In genomic region chr12:51729058-51729457, GRCm38 (mm10) we compare ENCODE assay signal across 8 mouse cellular contexts. TPM values are rescaled to one million over a fixed set of nuclear protein-coding genes. Genes with fewer than 3 reads are reported as not detected.
DNase-seq lines count a peak whose midpoint lies in the region; ATAC-seq and TF ChIP-seq lines count a peak whose summit lies in the region.
"Had no signal": no experiment of that assay in that cellular context is flagged by ENCODE, and none has a peak within 500 bp of the region (broad histone marks: within the 10 kb centered on the region; RNA-seq: fewer than 3 reads in every experiment).

No protein-coding gene starts in this region.

- no peak overlapping the region for H3K4me2 ChIP-seq in kidney, embryonic 14.5 days (replicated peaks; ENCODE audit: low read depth, low read length)
- H3K4me2 ChIP-seq in forebrain, embryonic 13.5 days = no peak overlapping the region
- H3K4me2 ChIP-seq: liver, embryonic 15.5 days had no signal

- H3K27ac ChIP-seq in spleen, adult 2 months (ENCODE audit: insufficient read depth, low read length) = peak overlapping the region; percentile 33; the same call in 1 of the 2 replicates
- peak overlapping the region; percentile 18; the same call in 1 of the 2 replicates for H3K27ac ChIP-seq in kidney, embryonic 14.5 days (ENCODE audit: low read depth, low read length)
- H3K27ac ChIP-seq in olfactory bulb, adult 2 months (ENCODE audit: insufficient read depth, low read depth, low read length) = peak overlapping the region; percentile 70
- H3K27ac ChIP-seq in forebrain, embryonic 13.5 days = no peak overlapping the region
- H3K27ac ChIP-seq: liver, embryonic 15.5 days had no signal

- H3K9me3 ChIP-seq in kidney, embryonic 14.5 days (ENCODE audit: control insufficient read depth, low read length) = no peaks in the 10 kb centered on the region
- H3K9me3 ChIP-seq in forebrain, embryonic 13.5 days (replicated peaks) = no peaks in the 10 kb centered on the region
- H3K9me3 ChIP-seq: liver, embryonic 15.5 days had no signal

- no peak overlapping the region for H3K9ac ChIP-seq in kidney, embryonic 14.5 days (ENCODE audit: low read depth, low read length)
- no peak overlapping the region for H3K9ac ChIP-seq in forebrain, embryonic 13.5 days
- H3K9ac ChIP-seq: liver, embryonic 15.5 days had no signal

- TF ChIP-seq CTCF in spleen, adult 2 months (IDR thresholded peaks at IDR 0.05; ENCODE audit: extremely low read depth, insufficient read depth, insufficient read length, insufficient replicate concordance) = no peak
- TF ChIP-seq CTCF in olfactory bulb, adult 2 months (IDR thresholded peaks at IDR 0.05; ENCODE audit: insufficient read depth, low read depth, low read length) = no peak

- 54% methylated on average over 11 of the region's 11 CpGs for WGBS in spleen, adult 2 months
- WGBS in kidney, embryonic 14.5 days = 59% methylated on average over 11 of the region's 11 CpGs
- WGBS in olfactory bulb, adult 2 months = 21% methylated on average over 11 of the region's 11 CpGs
- 81% methylated on average over 11 of the region's 11 CpGs for WGBS in forebrain, embryonic 13.5 days

- H3K4me1 ChIP-seq in spleen, adult 2 months (ENCODE audit: control insufficient read depth, insufficient read depth, insufficient read length) = no peaks in the 10 kb centered on the region
- 0 out of 2 replicates have a peak, but pooled peaks cover 3% of the 10 kb centered on the region for H3K4me1 ChIP-seq in kidney, embryonic 14.5 days (ENCODE audit: control insufficient read depth, insufficient read depth, low read length)
- H3K4me1 ChIP-seq in olfactory bulb, adult 2 months (ENCODE audit: control insufficient read depth, insufficient read depth, low read length) = peaks cover 17% of the 10 kb centered on the region
- H3K4me1 ChIP-seq in forebrain, embryonic 13.5 days = no peaks in the 10 kb centered on the region
- H3K4me1 ChIP-seq: liver, embryonic 15.5 days had no signal

- H3K36me3 ChIP-seq in spleen, adult 2 months (ENCODE audit: control insufficient read depth, insufficient read depth, low read length) = peaks cover 4% of the 10 kb centered on the region; the same call in 1 of the 2 replicates
- H3K36me3 ChIP-seq in kidney, embryonic 14.5 days (ENCODE audit: control insufficient read depth, insufficient read depth, low read length) = no peaks in the 10 kb centered on the region
- peaks cover 14% of the 10 kb centered on the region for H3K36me3 ChIP-seq in forebrain, embryonic 13.5 days (ENCODE audit: poor library complexity, severe bottlenecking)
- H3K36me3 ChIP-seq: liver, embryonic 15.5 days had no signal

- no peaks in the 10 kb centered on the region for H3K27me3 ChIP-seq in spleen, adult 2 months (ENCODE audit: control insufficient read depth, insufficient read depth, low read length)
- H3K27me3 ChIP-seq in kidney, embryonic 14.5 days (ENCODE audit: control insufficient read depth, insufficient read depth, low read length) = no peaks in the 10 kb centered on the region
- H3K27me3 ChIP-seq in forebrain, embryonic 13.5 days = peaks cover 2% of the 10 kb centered on the region; the same call in 1 of the 2 replicates
- H3K27me3 ChIP-seq: liver, embryonic 15.5 days had no signal

- DNase-seq in spleen, adult 2 months (ENCODE audit: low read depth in 1 of 2, low spot score in 2 of 2) = no peak
- DNase-seq in spleen, adult 18-20 months = no peak
- DNase-seq in heart, adult 11 months = peak; percentile 98
- no peak for DNase-seq in urinary bladder, postnatal 36 days (ENCODE audit: low spot score in 2 of 2)

- ATAC-seq in kidney, embryonic 14.5 days (ENCODE audit: low FRiP score, low TSS enrichment) = no peak
- ATAC-seq in forebrain, embryonic 13.5 days = no peak

- no peak overlapping the region for H3K4me3 ChIP-seq in spleen, adult 2 months (ENCODE audit: extremely low read depth, insufficient read depth, insufficient read length)
- no peak overlapping the region for H3K4me3 ChIP-seq in kidney, embryonic 14.5 days (ENCODE audit: low read length)
- H3K4me3 ChIP-seq in olfactory bulb, adult 2 months (ENCODE audit: insufficient read depth, low read depth, low read length) = no peak overlapping the region
- no peak overlapping the region for H3K4me3 ChIP-seq in forebrain, embryonic 13.5 days
- H3K4me3 ChIP-seq: liver, embryonic 15.5 days had no signal

- no peak for TF ChIP-seq POLR2A in spleen, adult 2 months (IDR thresholded peaks at IDR 0.05; ENCODE audit: low read depth, low read length)
- no peak for TF ChIP-seq POLR2A in olfactory bulb, adult 2 months (IDR thresholded peaks at IDR 0.05; ENCODE audit: insufficient read depth, low read depth, low read length)

RNA-seq across cellular contexts. Expression of gene Strn3, which starts 37.4 kb away (rescaled TPM):
- polyA plus RNA-seq in spleen, adult 2 months (2012; rRNA removed) = 7.1 and 8.4 TPM in 2 replicates
- polyA plus RNA-seq in kidney, embryonic 14.5 days (2014; fragmentation: Nextera tagmentation; extraction: Ambion mirVana) = 53.6 and 60.7 TPM in 2 replicates
- polyA plus RNA-seq in olfactory bulb, adult 2 months (2012; ENCODE audit: insufficient read depth, insufficient read length, low replicate concordance, missing spikeins) = not detected in 2 replicates
- polyA plus RNA-seq in forebrain, embryonic 13.5 days (2015; fragmentation: Nextera tagmentation; extraction: Ambion mirVana) = 47.5 and 50.0 TPM in 2 replicates

RNA-seq across cellular contexts. Expression of gene Ap4s1, which starts 38.2 kb away (rescaled TPM):
- polyA plus RNA-seq in spleen, adult 2 months (2012; rRNA removed) = 4.6 and 4.9 TPM in 2 replicates
- 37.8 and 44.8 TPM in 2 replicates for polyA plus RNA-seq in kidney, embryonic 14.5 days (2014; fragmentation: Nextera tagmentation; extraction: Ambion mirVana)
- polyA plus RNA-seq in olfactory bulb, adult 2 months (2012; ENCODE audit: insufficient read depth, insufficient read length, low replicate concordance, missing spikeins) = not detected in 2 replicates
- 50.0 and 52.9 TPM in 2 replicates for polyA plus RNA-seq in forebrain, embryonic 13.5 days (2015; fragmentation: Nextera tagmentation; extraction: Ambion mirVana)
